Mouse (Mus musculus) intestine, postnatal 0 days (tissue): Measurements from ENCODE around the gene Junb. TPM values are rescaled to one million over a fixed set of nuclear protein-coding genes. Genes with fewer than 3 reads are reported as not detected.

Experiments
- ATAC-seq: fragments of 200-750 bp; cut with Nextera tagmentation; 2 replicates; pipeline ENCODE4 v1.8.0; 2017; ENCODE audit warnings: mild to moderate bottlenecking, moderate TSS enrichment, moderate library complexity
- H3K27ac ChIP-seq: fragments of 300-500 bp; sonication (generic); 2 replicates; pipeline ENCODE4 v1.5.1; 2014; ENCODE audit warnings: mild to moderate bottlenecking, low read depth, low read length, moderate library complexity
- H3K27me3 ChIP-seq: fragments of 300-500 bp; sonication (generic); replicated peaks from 2 replicates; pipeline ENCODE4 v1.6.1; 2014; ENCODE audit warnings: low read length, mixed read lengths; ENCODE audit not compliant: control insufficient read depth, insufficient read depth
- H3K36me3 ChIP-seq: fragments of 300-500 bp; sonication (generic); 2 replicates; pipeline ENCODE4 v1.6.1; 2014; ENCODE audit warnings: mild to moderate bottlenecking, moderate library complexity; ENCODE audit not compliant: control insufficient read depth, insufficient read depth
- H3K4me1 ChIP-seq: fragments of 300-500 bp; sonication (generic); replicated peaks from 2 replicates; pipeline ENCODE4 v1.6.1; 2014; ENCODE audit warnings: antibody characterized with exemption, low read length, mixed read lengths; ENCODE audit not compliant: control insufficient read depth, insufficient read depth
- H3K4me2 ChIP-seq: fragments of 300-500 bp; sonication (generic); replicated peaks from 2 replicates; pipeline ENCODE4 v1.6.1; 2014; ENCODE audit warnings: low read depth, mild to moderate bottlenecking, moderate library complexity
- H3K4me3 ChIP-seq: fragments of 300-500 bp; sonication (generic); 2 replicates; pipeline ENCODE4 v1.5.1; 2014; ENCODE audit warnings: low read depth, low read length
- H3K9ac ChIP-seq: fragments of 300-500 bp; sonication (generic); 2 replicates; pipeline ENCODE4 v1.6.1; 2014; ENCODE audit warnings: mild to moderate bottlenecking, low read depth, low read length
- H3K9me3 ChIP-seq: fragments of 300-500 bp; sonication (generic); 2 replicates; pipeline ENCODE4 v1.6.1; 2016; ENCODE audit warnings: mixed run types; ENCODE audit not compliant: control insufficient read depth
- CTCF ChIP-seq: sonication (generic); IDR thresholded peaks from 2 replicates; pipeline ENCODE4 v1.5.1; 2016; ENCODE audit warnings: low read depth, mild to moderate bottlenecking, control low read depth, antibody characterized with exemption, moderate library complexity
- WGBS: fragments of 180-500 bp; shearing (Covaris S2); extraction: QIAGEN DNeasy Blood & Tissue Kit; methylation state at CpG from one replicate; pipeline ENCODE4 v1.1.7; 2014; 5-methylcytosine and 5-hydroxymethylcytosine counted together
- polyA plus RNA-seq: library from polyadenylated mRNA; unstranded; fragments of >200 nt; fragmentation: Nextera tagmentation; extraction: Ambion mirVana; gene quantifications from 2 replicates; pipeline ENCODE4 v1.2.1, GENCODE M21; 2015

Gene Junb
- polyA plus RNA-seq, 1 experiment from 2014 or later = 47.6 TPM

GRCm38 (mm10) chr8:84986379-84986945 lies 7.9 kb upstream of the Junb start:
- Histone ChIP-seq H3K4me2 (peak overlapping the region; percentile 96), H3K27me3 (no peaks in the 10 kb centered on the region), H3K36me3 (no peaks in the 10 kb centered on the region), H3K4me1 (peaks cover 20% of the 10 kb centered on the region), H3K9ac (peak overlapping the region; percentile 53; the same call in 1 of the 2 replicates), H3K4me3 (peak overlapping the region; percentile 46), H3K27ac (peak overlapping the region; percentile 89), H3K9me3 (no peaks in the 10 kb centered on the region)
- TF ChIP-seq CTCF = no peak
- 14% methylated on average over 8 of the region's 8 CpGs for WGBS
- ATAC-seq = no peak

- no peaks in the 10 kb centered on the region for H3K9me3 ChIP-seq
- ATAC-seq = peak; percentile 28
- H3K4me2 ChIP-seq = peak overlapping the region; percentile 96
- no peaks in the 10 kb centered on the region for H3K27me3 ChIP-seq
- peak overlapping the region; percentile 89 for H3K27ac ChIP-seq
- H3K4me1 ChIP-seq = peaks cover 27% of the 10 kb centered on the region
- H3K9ac ChIP-seq = peak overlapping the region; percentile 53
- peak overlapping the region; percentile 46 for H3K4me3 ChIP-seq
- WGBS = under 1% methylated on average over 53 of the region's 53 CpGs
- no peaks in the 10 kb centered on the region for H3K36me3 ChIP-seq
- TF ChIP-seq CTCF = no peak
Measured at GRCm38 (mm10) chr8:84985684-84986378, 7.3 kb upstream of the Junb start.

GRCm38 (mm10) chr8:84985049-84985683 lies 6.6 kb upstream of the Junb start:
- peak overlapping the region; percentile 53 for H3K9ac ChIP-seq
- peaks cover 32% of the 10 kb centered on the region for H3K4me1 ChIP-seq
- H3K4me2 ChIP-seq = peak overlapping the region; percentile 96
- peak overlapping the region; percentile 89 for H3K27ac ChIP-seq
- no peaks in the 10 kb centered on the region for H3K36me3 ChIP-seq
- peak overlapping the region; percentile 46 for H3K4me3 ChIP-seq
- WGBS = 1% methylated on average over 23 of the region's 23 CpGs
- ATAC-seq = no peak
- no peak for TF ChIP-seq CTCF
- no peaks in the 10 kb centered on the region for H3K9me3 ChIP-seq
- no peaks in the 10 kb centered on the region for H3K27me3 ChIP-seq

- Histone ChIP-seq H3K9me3 (no peaks in the 10 kb centered on the region), H3K27me3 (no peaks in the 10 kb centered on the region), H3K4me2 (peak overlapping the region; percentile 96), H3K4me1 (peaks cover 35% of the 10 kb centered on the region), H3K9ac (peak overlapping the region; percentile 53), H3K36me3 (no peaks in the 10 kb centered on the region), H3K27ac (peak overlapping the region; percentile 89), H3K4me3 (peak overlapping the region; percentile 46)
- WGBS = 6% methylated on average over 16 of the region's 16 CpGs
- no peak for ATAC-seq
- no peak for TF ChIP-seq CTCF
Measured at GRCm38 (mm10) chr8:84984294-84985048, 6.0 kb upstream of the Junb start.

GRCm38 (mm10) chr8:84982499-84983011 lies 4.0 kb upstream of the Junb start:
- 60% methylated on average over 3 of the region's 3 CpGs for WGBS
- no peaks in the 10 kb centered on the region for H3K27me3 ChIP-seq
- H3K36me3 ChIP-seq = no peaks in the 10 kb centered on the region
- H3K9ac ChIP-seq = no peak overlapping the region
- peaks cover 41% of the 10 kb centered on the region for H3K4me1 ChIP-seq
- no peak for TF ChIP-seq CTCF
- peak overlapping the region; percentile 82; the same call in 1 of the 2 replicates for H3K27ac ChIP-seq
- ATAC-seq = no peak
- no peak overlapping the region for H3K4me3 ChIP-seq
- H3K4me2 ChIP-seq = peak overlapping the region; percentile 96
- H3K9me3 ChIP-seq = no peaks in the 10 kb centered on the region
